Mouse (Mus musculus): Measurements from ENCODE around the gene Dnajc30.

DNA sequence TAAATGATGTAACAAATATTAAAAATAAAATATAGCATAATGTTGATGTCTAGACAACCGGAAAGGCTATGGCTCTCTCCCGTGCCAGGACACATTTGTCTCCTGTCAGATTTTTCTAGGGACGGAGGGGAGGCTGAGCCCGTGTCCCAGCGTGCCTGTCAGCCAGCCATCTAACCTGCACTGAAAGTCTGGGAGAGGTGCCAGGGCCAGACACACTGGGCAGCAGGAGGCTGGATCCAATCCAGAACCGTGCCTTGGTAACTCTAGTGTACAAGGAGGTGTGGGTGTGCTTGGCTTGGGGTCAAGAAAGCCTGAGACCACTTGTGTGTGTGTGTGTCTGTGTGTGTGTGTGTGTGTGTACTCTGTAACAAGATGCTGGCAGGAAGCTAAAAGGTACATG, 42.2 kb upstream of the Dnajc30 start:
- no peak for TF ChIP-seq CTCF (IDR thresholded peaks at IDR 0.05; ENCODE audit: insufficient read depth, low read depth, low read length)
- TF ChIP-seq POLR2A (IDR thresholded peaks at IDR 0.05; ENCODE audit: insufficient read depth, low read depth, low read length): no peak

Data from olfactory bulb, adult 2 months (tissue).